Mouse (Mus musculus): ENCODE data around the gene Cnot10. TPM values are rescaled to one million over a fixed set of nuclear protein-coding genes. Genes with fewer than 3 reads are reported as not detected.

The Cnot10 gene
- polyA plus RNA-seq, 1 experiment from 2014 or later = 22.8 TPM

DNA sequence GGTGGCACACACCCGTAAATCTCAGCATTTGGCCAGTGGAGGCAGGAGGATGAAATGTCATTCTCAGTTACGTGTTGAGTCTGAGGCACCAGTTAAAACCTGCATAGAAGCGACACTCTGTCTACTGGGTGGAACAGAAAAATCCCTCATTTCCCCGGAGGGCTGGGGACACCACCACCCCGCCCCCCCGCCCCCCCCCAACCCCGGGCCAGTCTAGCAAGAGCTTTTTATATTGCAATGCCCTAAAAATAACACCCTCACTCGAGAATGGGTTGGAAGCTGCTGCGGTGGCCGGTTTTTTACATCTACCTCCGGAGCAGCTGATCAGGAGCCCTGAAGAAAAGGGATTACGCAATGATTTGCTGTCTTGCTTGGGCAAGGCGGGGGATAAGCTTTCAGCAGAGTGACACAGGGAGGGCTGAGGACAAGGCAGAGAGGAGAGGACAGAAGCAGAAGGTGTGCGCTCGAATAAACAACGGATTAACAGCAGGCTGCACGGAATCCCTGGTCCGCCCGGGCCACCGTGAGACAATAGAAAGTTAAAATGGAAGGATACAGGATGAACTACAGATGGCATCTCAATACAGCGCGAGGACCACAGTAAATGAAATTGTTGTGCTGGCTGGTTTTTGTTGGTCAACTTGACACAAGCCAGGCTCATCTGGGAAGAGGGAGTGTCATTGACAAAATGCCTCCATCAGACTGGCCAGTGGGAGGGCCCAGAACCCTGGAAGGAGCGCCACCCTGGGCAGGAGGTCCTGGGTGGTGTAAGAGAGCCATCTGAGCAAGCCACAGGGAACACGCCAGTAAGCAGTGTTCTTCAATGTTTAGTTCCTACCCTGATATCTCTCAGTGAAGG, 32.9 kb upstream of the Cnot10 start:
- no peak overlapping the region for H3K9ac ChIP-seq

DNA sequence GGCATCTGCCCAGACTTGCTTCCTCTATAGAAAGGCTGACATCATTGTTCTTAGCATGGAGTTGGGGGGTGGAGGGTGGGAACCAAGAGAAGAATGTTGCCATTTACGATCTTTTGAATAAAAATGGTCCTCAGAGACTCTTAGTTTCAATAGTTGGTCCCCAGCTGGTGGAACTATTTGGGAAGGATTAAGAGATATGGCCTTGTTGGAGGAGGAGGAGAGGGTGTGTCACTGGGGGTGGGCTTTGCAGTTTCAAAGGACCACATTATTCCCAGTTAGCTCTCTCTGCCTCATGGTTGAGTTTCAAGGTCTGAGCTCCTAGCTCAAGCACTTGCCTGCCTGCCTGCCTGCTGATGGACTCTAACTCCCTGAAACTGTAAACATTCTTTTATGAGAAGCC, 32.0 kb upstream of the Cnot10 start:
- Histone ChIP-seq H3K4me1 (replicated peaks) (no peaks in the 10 kb centered on the region; the same call in 1 of the 2 replicates), H3K4me3 (replicated peaks) (no peak overlapping the region), H3K36me3 (replicated peaks) (no peaks in the 10 kb centered on the region), H3K4me2 (no peak overlapping the region), H3K9ac (no peak overlapping the region), H3K9me3 (replicated peaks) (no peaks in the 10 kb centered on the region), H3K27ac (replicated peaks) (no peak overlapping the region), H3K27me3 (peaks cover 26% of the 10 kb centered on the region)
- no peak for ATAC-seq (ENCODE audit: insufficient read depth)
- WGBS (ENCODE audit: insufficient replicate concordance) = 46% methylated on average over 1 of the region's 1 CpGs

More for the DNA sequence above, 32.9 kb upstream of the Cnot10 start:
- ATAC-seq (ENCODE audit: insufficient read depth) = no peak
- no peaks in the 10 kb centered on the region; the same call in 1 of the 2 replicates for H3K4me1 ChIP-seq (replicated peaks)
- H3K9me3 ChIP-seq (replicated peaks) = no peaks in the 10 kb centered on the region
- 7% methylated on average over 24 of the region's 24 CpGs for WGBS (ENCODE audit: insufficient replicate concordance)
- H3K36me3 ChIP-seq (replicated peaks) = no peaks in the 10 kb centered on the region
- H3K27me3 ChIP-seq = peaks cover 26% of the 10 kb centered on the region
- H3K4me3 ChIP-seq (replicated peaks) = no peak overlapping the region
- no peak overlapping the region for H3K27ac ChIP-seq (replicated peaks)
- peak overlapping the region; percentile 46 for H3K4me2 ChIP-seq

DNA sequence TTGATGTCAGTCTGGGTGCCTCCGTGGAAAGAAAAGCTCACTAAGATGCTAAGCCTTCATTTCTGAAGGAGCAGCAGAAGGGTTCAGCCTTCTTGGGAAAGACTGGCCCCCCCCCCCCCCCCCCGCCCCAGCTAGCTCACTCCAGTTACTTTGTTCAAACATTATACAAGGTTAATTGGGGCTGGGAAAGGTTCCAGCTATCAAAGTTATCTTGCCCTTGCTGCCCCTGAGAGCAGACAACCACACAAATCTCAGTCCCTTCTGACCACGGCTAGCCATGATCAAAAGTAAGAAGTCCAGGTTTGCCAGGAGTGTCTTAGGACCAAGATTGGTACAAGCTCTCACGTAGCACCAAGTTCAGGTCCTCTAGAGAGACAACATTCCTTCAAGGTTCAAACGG, 29.0 kb upstream of the Cnot10 start:
- H3K27me3 ChIP-seq = peaks cover 26% of the 10 kb centered on the region
- no peak for ATAC-seq (ENCODE audit: insufficient read depth)
- no peak overlapping the region for H3K27ac ChIP-seq (replicated peaks)
- H3K4me2 ChIP-seq = no peak overlapping the region
- WGBS (ENCODE audit: insufficient replicate concordance) = 53% methylated on average over 5 of the region's 5 CpGs
- no peak overlapping the region for H3K9ac ChIP-seq
- H3K4me1 ChIP-seq (replicated peaks) = no peaks in the 10 kb centered on the region; the same call in 1 of the 2 replicates
- H3K36me3 ChIP-seq (replicated peaks) = no peaks in the 10 kb centered on the region
- H3K9me3 ChIP-seq (replicated peaks) = no peaks in the 10 kb centered on the region
- no peak overlapping the region for H3K4me3 ChIP-seq (replicated peaks)

DNA sequence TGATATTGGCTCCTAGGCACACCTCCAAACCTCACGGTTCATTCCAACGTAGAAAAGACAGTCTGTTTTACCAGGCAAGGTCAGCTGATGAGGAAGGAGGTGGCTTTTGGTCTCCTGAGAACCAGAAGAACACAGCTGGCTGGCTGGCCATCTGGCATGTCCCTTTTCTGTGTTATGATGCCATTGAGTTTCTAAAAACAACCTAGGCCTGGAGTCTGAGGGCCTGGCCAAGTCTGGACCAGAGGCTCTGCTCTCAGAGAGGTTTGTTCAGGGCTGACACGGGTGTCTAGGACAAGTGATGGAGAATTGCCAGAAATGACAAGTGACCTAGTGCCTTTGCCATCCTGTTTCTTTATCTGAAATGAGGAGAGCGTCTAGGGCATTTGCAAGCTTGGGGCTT, 28.1 kb upstream of the Cnot10 start:
- Histone ChIP-seq H3K4me1 (replicated peaks) (no peaks in the 10 kb centered on the region; the same call in 1 of the 2 replicates), H3K4me3 (replicated peaks) (no peak overlapping the region), H3K36me3 (replicated peaks) (no peaks in the 10 kb centered on the region), H3K4me2 (no peak overlapping the region), H3K27ac (replicated peaks) (no peak overlapping the region), H3K27me3 (peaks cover 16% of the 10 kb centered on the region; the same call in 1 of the 2 replicates), H3K9me3 (replicated peaks) (no peaks in the 10 kb centered on the region), H3K9ac (no peak overlapping the region)
- WGBS (ENCODE audit: insufficient replicate concordance) = 55% methylated on average over 4 of the region's 4 CpGs
- ATAC-seq (ENCODE audit: insufficient read depth) = no peak

DNA sequence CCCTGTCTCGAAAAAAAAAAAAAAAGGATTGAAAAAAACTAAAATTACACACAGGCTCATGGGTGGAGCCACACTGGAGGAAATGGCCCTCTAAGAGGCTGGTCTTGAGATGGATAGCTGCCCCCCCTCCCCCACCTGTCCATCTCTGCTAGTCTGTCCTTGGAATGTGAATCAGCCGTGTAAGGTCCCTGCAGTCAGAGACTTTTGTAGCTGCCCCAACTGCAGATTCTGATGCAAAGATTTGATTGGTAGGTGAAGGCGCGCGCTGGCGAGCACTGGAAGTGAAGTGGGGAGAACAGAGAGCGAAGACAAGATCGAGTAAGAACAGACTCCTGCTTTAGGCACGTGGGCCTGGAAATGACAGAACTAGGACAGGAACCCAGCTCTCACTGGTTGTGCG, 26.9 kb upstream of the Cnot10 start:
- no peak for ATAC-seq (ENCODE audit: insufficient read depth)
- H3K36me3 ChIP-seq (replicated peaks) = no peaks in the 10 kb centered on the region
- H3K9ac ChIP-seq = no peak overlapping the region
- H3K27ac ChIP-seq (replicated peaks) = no peak overlapping the region
- WGBS (ENCODE audit: insufficient replicate concordance) = 68% methylated on average over 10 of the region's 10 CpGs
- no peaks in the 10 kb centered on the region for H3K4me1 ChIP-seq (replicated peaks)
- no peak overlapping the region for H3K4me3 ChIP-seq (replicated peaks)
- peaks cover 4% of the 10 kb centered on the region; the same call in 1 of the 2 replicates for H3K27me3 ChIP-seq
- no peak overlapping the region for H3K4me2 ChIP-seq
- H3K9me3 ChIP-seq (replicated peaks) = no peaks in the 10 kb centered on the region

DNA sequence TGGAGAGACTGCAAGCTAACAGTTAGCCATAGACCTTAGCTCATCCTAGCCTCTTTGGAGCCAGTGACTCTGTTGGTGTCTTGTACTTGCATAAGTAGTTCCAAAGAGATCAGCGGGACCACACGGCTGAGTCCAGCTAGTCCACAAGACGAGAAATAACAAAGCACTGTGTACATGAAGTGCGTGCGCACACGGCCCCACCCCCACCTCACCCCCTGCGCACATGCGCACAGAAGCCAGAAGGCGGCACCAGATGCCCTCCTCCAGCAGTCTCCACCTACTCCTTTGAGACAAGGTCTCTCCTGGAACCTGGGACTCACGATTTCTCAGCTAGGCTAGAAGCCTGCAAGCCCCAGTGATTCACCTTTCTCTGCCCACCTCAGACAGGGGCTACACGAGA, 23.8 kb upstream of the Cnot10 start:
- 72% methylated on average over 11 of the region's 11 CpGs for WGBS (ENCODE audit: insufficient replicate concordance)
- Histone ChIP-seq H3K4me2 (no peak overlapping the region), H3K36me3 (replicated peaks) (no peaks in the 10 kb centered on the region), H3K27me3 (no peaks in the 10 kb centered on the region), H3K4me3 (replicated peaks) (no peak overlapping the region), H3K9ac (no peak overlapping the region), H3K9me3 (replicated peaks) (no peaks in the 10 kb centered on the region), H3K27ac (replicated peaks) (no peak overlapping the region), H3K4me1 (replicated peaks) (no peaks in the 10 kb centered on the region)
- no peak for ATAC-seq (ENCODE audit: insufficient read depth)

DNA sequence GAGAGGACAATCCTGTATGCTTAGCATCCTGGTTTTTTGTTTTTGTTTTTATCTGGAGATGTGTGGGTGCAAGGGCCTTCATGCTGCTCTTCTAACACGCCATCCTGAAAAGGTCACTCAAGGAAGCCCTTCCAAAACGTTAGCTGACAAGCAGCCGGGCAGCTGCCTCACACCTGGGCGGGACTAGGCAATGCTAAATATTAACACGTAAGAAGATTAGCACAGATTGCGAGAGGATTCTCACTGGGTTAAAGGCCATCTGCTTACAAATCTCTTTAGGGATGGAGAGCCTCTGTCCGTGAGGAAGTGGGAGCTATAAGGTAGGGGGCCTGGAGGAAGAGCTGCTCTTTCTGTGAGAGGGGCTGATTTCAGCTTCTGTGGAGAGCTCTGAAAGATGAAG, 22.0 kb upstream of the Cnot10 start:
- H3K27ac ChIP-seq (replicated peaks) = no peak overlapping the region
- no peaks in the 10 kb centered on the region for H3K4me1 ChIP-seq (replicated peaks)
- H3K36me3 ChIP-seq (replicated peaks) = no peaks in the 10 kb centered on the region
- H3K9me3 ChIP-seq (replicated peaks) = no peaks in the 10 kb centered on the region
- H3K4me2 ChIP-seq = no peak overlapping the region
- no peaks in the 10 kb centered on the region for H3K27me3 ChIP-seq
- no peak for ATAC-seq (ENCODE audit: insufficient read depth)
- no peak overlapping the region for H3K4me3 ChIP-seq (replicated peaks)
- no peak overlapping the region for H3K9ac ChIP-seq
- WGBS (ENCODE audit: insufficient replicate concordance) = 41% methylated on average over 7 of the region's 7 CpGs

DNA sequence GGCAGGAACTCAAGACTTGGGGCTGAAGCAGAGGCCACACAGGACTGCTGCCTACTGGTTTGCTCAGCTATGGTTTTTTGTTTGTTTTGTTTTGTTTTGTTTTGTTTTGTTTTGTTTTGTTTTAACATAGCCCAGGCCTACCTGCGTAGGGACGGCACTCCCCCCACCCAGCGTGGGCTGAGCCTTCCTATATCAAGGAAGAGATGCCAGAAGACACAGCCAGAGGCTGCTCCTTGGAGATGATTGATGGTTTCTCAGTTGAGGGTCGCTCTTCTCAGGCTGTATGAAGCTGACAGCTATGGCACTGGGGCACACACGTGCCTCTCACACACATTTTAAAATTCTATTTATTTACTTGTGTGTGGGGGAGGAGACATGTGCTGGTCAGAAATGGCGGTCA, 21.0 kb upstream of the Cnot10 start:
- H3K27me3 ChIP-seq = no peaks in the 10 kb centered on the region
- H3K9me3 ChIP-seq (replicated peaks) = no peaks in the 10 kb centered on the region
- no peaks in the 10 kb centered on the region for H3K4me1 ChIP-seq (replicated peaks)
- H3K36me3 ChIP-seq (replicated peaks) = no peaks in the 10 kb centered on the region
- WGBS (ENCODE audit: insufficient replicate concordance) = 67% methylated on average over 6 of the region's 6 CpGs
- H3K9ac ChIP-seq = no peak overlapping the region
- no peak for ATAC-seq (ENCODE audit: insufficient read depth)
- H3K27ac ChIP-seq (replicated peaks) = no peak overlapping the region
- no peak overlapping the region for H3K4me2 ChIP-seq
- H3K4me3 ChIP-seq (replicated peaks) = no peak overlapping the region

DNA sequence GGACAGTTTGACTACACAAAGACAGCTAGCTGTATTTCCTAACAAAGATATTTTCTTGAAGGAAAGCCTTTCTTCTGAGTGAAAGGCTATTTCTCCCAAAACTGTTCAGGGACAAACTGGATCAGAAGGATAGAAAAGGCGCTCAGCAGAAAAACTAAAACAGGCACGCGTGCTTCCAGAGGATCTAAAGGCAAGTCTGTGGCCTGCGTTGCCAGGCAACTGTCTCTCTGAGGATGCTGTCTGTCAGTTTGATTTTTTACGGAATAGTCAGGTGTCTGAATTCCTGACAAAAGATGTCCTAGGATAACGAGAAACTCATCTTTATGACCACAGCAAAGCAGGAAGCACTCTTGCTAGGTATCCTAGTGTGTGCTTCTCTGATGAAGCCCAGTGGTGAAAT, 20.5 kb upstream of the Cnot10 start:
- no peaks in the 10 kb centered on the region for H3K4me1 ChIP-seq (replicated peaks)
- H3K4me2 ChIP-seq = no peak overlapping the region
- H3K4me3 ChIP-seq (replicated peaks) = no peak overlapping the region
- H3K9me3 ChIP-seq (replicated peaks) = no peaks in the 10 kb centered on the region
- no peaks in the 10 kb centered on the region for H3K27me3 ChIP-seq
- ATAC-seq (ENCODE audit: insufficient read depth) = no peak
- no peaks in the 10 kb centered on the region for H3K36me3 ChIP-seq (replicated peaks)
- no peak overlapping the region for H3K27ac ChIP-seq (replicated peaks)
- H3K9ac ChIP-seq = no peak overlapping the region
- WGBS (ENCODE audit: insufficient replicate concordance) = 76% methylated on average over 6 of the region's 6 CpGs

DNA sequence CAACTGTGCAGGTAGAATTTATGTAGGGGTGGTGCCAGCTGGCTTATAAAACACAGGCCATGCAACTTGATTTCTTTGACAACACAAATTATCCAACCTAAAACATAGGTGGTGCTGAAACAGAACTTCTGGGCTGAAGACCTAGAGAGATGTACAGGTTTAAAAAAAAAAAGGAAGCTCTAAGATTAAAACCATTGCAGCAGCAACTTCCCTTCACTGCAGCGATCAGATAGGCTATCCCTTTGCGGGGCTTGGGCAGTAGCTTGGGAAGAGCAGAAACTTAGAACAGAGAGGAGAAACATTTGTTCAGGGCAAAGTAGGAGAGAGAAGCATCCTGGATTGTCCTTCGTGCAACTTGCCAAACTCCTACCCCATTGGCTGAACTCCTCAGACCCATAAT, 16.7 kb upstream of the Cnot10 start:
- Histone ChIP-seq H3K9me3 (replicated peaks) (no peaks in the 10 kb centered on the region), H3K36me3 (replicated peaks) (no peaks in the 10 kb centered on the region), H3K4me3 (replicated peaks) (no peak overlapping the region), H3K27ac (replicated peaks) (no peak overlapping the region), H3K4me2 (no peak overlapping the region), H3K4me1 (replicated peaks) (no peaks in the 10 kb centered on the region), H3K27me3 (no peaks in the 10 kb centered on the region), H3K9ac (no peak overlapping the region)
- ATAC-seq (ENCODE audit: insufficient read depth) = no peak
- WGBS (ENCODE audit: insufficient replicate concordance) = 30% methylated on average over 3 of the region's 3 CpGs

DNA sequence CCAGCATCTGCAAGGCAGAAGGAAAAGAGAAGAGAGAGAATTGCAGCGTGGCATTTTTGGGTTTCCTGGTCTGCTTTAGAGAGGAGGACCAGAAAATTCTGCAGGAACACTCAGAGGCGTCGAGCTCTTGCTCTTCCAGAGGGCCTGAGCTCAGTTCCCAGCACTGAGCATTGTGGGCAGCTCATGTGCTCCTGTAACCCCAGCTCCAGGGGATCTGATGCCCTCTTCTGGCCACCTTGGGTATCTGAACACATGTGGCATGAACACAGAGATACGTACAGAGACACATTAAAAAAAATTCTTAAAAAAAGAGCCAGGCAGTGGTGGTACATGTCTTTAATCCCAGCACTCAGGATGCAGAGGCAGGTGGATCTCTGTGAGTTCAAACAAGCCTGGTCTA, 15.4 kb upstream of the Cnot10 start:
- no peak overlapping the region for H3K4me3 ChIP-seq (replicated peaks)
- H3K27me3 ChIP-seq = no peaks in the 10 kb centered on the region
- H3K4me2 ChIP-seq = no peak overlapping the region
- H3K9ac ChIP-seq = no peak overlapping the region
- no peak for ATAC-seq (ENCODE audit: insufficient read depth)
- H3K36me3 ChIP-seq (replicated peaks) = no peaks in the 10 kb centered on the region
- no peaks in the 10 kb centered on the region for H3K4me1 ChIP-seq (replicated peaks)
- no peaks in the 10 kb centered on the region for H3K9me3 ChIP-seq (replicated peaks)
- H3K27ac ChIP-seq (replicated peaks) = no peak overlapping the region
- WGBS (ENCODE audit: insufficient replicate concordance) = 65% methylated on average over 4 of the region's 4 CpGs

All from liver, embryonic 15.5 days (tissue).